Mouse (Mus musculus) stomach, embryonic 16.5 days (tissue): ENCODE data around the gene Calml4. TPM values are rescaled to one million over a fixed set of nuclear protein-coding genes. Genes with fewer than 3 reads are reported as not detected.

Source experiments
- ATAC-seq: fragments of 200-750 bp; cut with Nextera tagmentation; 2 replicates; pipeline ENCODE4 v1.8.0; 2017; ENCODE audit warnings: moderate number of reproducible peaks, moderate TSS enrichment; ENCODE audit not compliant: insufficient read depth, low FRiP score
- H3K27ac ChIP-seq: fragments of 300-500 bp; sonication (generic); 2 replicates; pipeline ENCODE4 v1.5.1; 2014; ENCODE audit warnings: low read length
- H3K27me3 ChIP-seq: fragments of 300-500 bp; sonication (generic); 2 replicates; pipeline ENCODE4 v1.6.1; 2014; ENCODE audit warnings: low read length, control low read depth, mixed read lengths; ENCODE audit not compliant: control insufficient read depth, insufficient read depth
- H3K36me3 ChIP-seq: fragments of 300-500 bp; sonication (generic); 2 replicates; pipeline ENCODE4 v1.6.1; 2014; ENCODE audit warnings: low read length; ENCODE audit not compliant: control insufficient read depth, insufficient read depth
- H3K4me1 ChIP-seq: fragments of 300-500 bp; sonication (generic); 2 replicates; pipeline ENCODE4 v1.6.1; 2014; ENCODE audit warnings: low read length, control low read depth, mixed read lengths; ENCODE audit not compliant: control insufficient read depth, insufficient read depth
- H3K4me2 ChIP-seq: fragments of 300-500 bp; sonication (generic); 2 replicates; pipeline ENCODE4 v1.6.1; 2014; ENCODE audit warnings: low read depth, low read length, mixed read lengths
- H3K4me3 ChIP-seq: fragments of 300-500 bp; sonication (generic); replicated peaks from 2 replicates; pipeline ENCODE4 v1.5.1; 2014; ENCODE audit warnings: mild to moderate bottlenecking, low read length
- H3K9ac ChIP-seq: fragments of 300-500 bp; sonication (generic); 2 replicates; pipeline ENCODE4 v1.6.1; 2014; ENCODE audit warnings: low read length
- H3K9me3 ChIP-seq: fragments of 300-500 bp; sonication (generic); replicated peaks from 2 replicates; pipeline ENCODE4 v1.6.1; 2016; ENCODE audit warnings: low read length, control low read depth; ENCODE audit not compliant: control insufficient read depth
- WGBS: fragments of 180-500 bp; shearing (Covaris S2); extraction: QIAGEN DNeasy Blood & Tissue Kit; methylation state at CpG from one replicate; pipeline ENCODE4 v1.1.7; 2014; 5-methylcytosine and 5-hydroxymethylcytosine counted together
- polyA plus RNA-seq: library from polyadenylated mRNA; unstranded; fragments of >200 nt; fragmentation: Nextera tagmentation; extraction: Ambion mirVana; gene quantifications from 2 replicates; pipeline ENCODE4 v1.2.1, GENCODE M21; 2015

The Calml4 gene
- polyA plus RNA-seq, 1 experiment from 2014 or later, result 47.7 TPM

- H3K4me1 ChIP-seq, result no peaks in the 10 kb centered on the region
- no peak overlapping the region for H3K27ac ChIP-seq
- H3K4me2 ChIP-seq, result no peak overlapping the region
- no peak for ATAC-seq
- H3K4me3 ChIP-seq, result no peak overlapping the region
- no peaks in the 10 kb centered on the region for H3K27me3 ChIP-seq
- H3K9me3 ChIP-seq, result peaks cover 5% of the 10 kb centered on the region; the same call in 1 of the 2 replicates
- WGBS, result 88% methylated on average over 5 of the region's 5 CpGs
- no peak overlapping the region for H3K9ac ChIP-seq
- peaks cover 13% of the 10 kb centered on the region for H3K36me3 ChIP-seq
Observed at GRCm38 (mm10) chr9:62913390-62914069, 55.6 kb downstream of the Calml4 start.

- Histone ChIP-seq H3K36me3 (peaks cover 10% of the 10 kb centered on the region), H3K4me1 (no peaks in the 10 kb centered on the region), H3K27ac (no peak overlapping the region), H3K4me3 (no peak overlapping the region), H3K27me3 (no peaks in the 10 kb centered on the region), H3K9me3 (peaks cover 5% of the 10 kb centered on the region; the same call in 1 of the 2 replicates), H3K4me2 (no peak overlapping the region), H3K9ac (no peak overlapping the region)
- WGBS, result 95% methylated on average over 1 of the region's 1 CpGs
- no peak for ATAC-seq
Observed at GRCm38 (mm10) chr9:62917059-62917458, 59.2 kb downstream of the Calml4 start.

- Histone ChIP-seq H3K9me3 (no peaks in the 10 kb centered on the region), H3K4me3 (no peak overlapping the region), H3K4me1 (no peaks in the 10 kb centered on the region), H3K27ac (no peak overlapping the region), H3K36me3 (peaks cover 8% of the 10 kb centered on the region), H3K4me2 (no peak overlapping the region), H3K27me3 (no peaks in the 10 kb centered on the region), H3K9ac (no peak overlapping the region)
- 52% methylated on average over 2 of the region's 2 CpGs for WGBS
- ATAC-seq, result no peak
Observed at GRCm38 (mm10) chr9:62920877-62921276, 63.0 kb downstream of the Calml4 start.

- Histone ChIP-seq H3K4me1 (no peaks in the 10 kb centered on the region), H3K4me3 (no peak overlapping the region), H3K9ac (no peak overlapping the region), H3K36me3 (no peaks in the 10 kb centered on the region), H3K27ac (no peak overlapping the region), H3K27me3 (no peaks in the 10 kb centered on the region), H3K4me2 (no peak overlapping the region), H3K9me3 (no peaks in the 10 kb centered on the region)
- ATAC-seq, result no peak
- WGBS, result 75% methylated on average over 2 of the region's 2 CpGs
Observed at GRCm38 (mm10) chr9:62924886-62925610, 67.2 kb downstream of the Calml4 start.

Other genes with a start within 250 kb of the Calml4 start
- gene Itga11, start 180.3 kb upstream of the Calml4 start, polyA plus RNA-seq, result 1.6 and 1.7 TPM in 2 replicates
- gene Fem1b, start 46.1 kb upstream of the Calml4 start, polyA plus RNA-seq, result 15.8 and 16.0 TPM in 2 replicates
- 20.0 and 22.7 TPM in 2 replicates for gene Cln6, start 19.3 kb upstream of the Calml4 start, polyA plus RNA-seq
- 51.7 and 53.8 TPM in 2 replicates for gene Pias1, start 129.8 kb downstream of the Calml4 start, polyA plus RNA-seq